Mouse (Mus musculus): ENCODE data around the gene Armcx4.
A peak's percentile ranks its signal among the peaks of the same experiment; 100 is the strongest.
"Not testable (repeated sequence)": the region's sequence is repeated elsewhere in the genome, so short reads cannot be mapped to it uniquely, and the experiment has no call there.

Gene Armcx4

GRCm38 (mm10) chrX:134686267-134686666, at the start of gene Armcx4:
Gene Armcx4 (plus strand): TSS chrX:134686519.
- DNase-seq: peak; percentile 90

DNA sequence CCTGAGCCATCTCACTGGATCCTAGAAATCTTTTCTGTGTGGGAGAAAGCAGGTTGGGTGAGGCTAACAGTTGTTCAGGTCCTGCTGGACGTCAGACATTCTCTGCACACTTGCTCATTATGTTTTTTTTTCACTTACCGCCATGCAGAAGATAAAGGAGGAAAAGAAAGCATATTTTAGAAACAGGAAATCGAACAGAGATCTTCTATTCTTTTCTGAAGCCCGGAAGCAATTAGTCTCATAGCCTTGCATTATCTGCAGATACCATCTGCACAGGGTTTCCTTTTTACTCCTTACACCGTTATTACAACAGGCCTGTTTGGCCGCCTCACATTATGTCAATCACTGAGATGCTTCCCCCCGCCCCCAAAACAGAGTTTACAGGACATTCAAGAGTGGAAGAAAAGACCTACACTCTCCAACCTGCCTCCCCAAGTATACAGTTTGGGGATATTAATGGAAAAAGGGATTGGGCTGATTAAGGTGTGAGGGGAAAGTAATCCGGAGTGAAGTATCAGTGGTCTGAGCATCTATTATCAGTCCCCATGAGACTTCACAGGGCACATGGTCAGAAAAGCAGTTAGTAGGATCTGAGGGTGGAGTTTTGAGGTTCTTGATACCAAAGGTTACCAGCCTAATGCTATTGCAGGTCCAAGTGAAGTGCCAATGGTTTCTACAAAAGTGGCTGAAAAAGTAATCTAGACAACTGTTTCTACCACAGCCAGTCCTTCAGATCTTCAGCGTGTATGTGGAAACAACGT, 45.1 kb upstream of the Armcx4 start:
- no peak for DNase-seq

DNA sequence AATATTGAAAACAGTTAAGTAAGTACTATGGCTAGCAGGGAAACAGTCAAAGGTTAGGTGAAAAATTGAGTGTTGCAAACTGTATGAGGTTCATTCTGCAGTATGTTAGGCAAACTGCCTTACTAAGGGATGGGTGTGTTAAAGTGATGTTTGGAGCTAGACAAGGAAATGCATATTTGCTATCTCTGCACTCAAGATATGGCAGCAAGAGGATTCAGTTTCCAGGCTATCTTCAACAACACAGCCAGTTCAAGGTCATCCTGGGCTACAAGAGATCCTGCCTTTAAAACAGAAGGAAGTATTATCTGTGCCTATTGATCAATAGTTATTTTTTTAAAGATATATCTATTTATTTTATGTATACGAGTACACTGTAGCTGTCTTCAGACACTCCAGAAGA, 40.0 kb upstream of the Armcx4 start:
- DNase-seq: no peak

GRCm38 (mm10) chrX:134647421-134647820, 38.9 kb upstream of the Armcx4 start:
- peak; percentile 7 for DNase-seq

DNA sequence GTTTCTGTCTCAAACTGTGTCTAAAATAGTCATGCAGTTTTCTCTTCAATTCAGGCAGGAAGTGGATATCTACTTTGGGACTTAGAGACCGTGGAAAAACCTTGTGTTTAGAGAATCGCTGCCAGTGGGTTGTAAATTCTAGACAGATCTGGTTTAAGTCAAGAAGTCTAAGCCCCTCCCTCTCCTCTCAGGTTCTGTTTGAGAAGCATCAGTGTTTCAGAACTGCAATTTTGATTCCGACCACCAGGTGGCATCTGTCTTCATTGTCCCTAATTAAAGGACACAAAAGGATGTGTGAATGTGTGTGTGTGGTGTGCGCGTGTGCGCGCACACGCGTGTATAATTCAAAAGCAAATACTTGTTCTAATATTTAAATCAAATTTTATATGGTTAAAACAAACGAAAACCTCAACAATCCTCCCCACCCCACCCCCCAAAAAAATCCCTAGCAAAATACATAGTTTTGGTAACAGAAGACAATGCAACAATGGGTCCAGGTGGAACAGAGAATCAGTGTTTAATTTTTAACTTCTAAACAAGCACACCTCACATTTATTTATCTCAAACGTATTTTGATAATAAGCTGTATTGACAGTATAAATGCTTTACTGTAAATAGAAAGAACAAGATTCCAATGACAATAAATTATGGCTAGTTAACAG, 38.2 kb upstream of the Armcx4 start:
- peak; percentile 87 for DNase-seq

DNA sequence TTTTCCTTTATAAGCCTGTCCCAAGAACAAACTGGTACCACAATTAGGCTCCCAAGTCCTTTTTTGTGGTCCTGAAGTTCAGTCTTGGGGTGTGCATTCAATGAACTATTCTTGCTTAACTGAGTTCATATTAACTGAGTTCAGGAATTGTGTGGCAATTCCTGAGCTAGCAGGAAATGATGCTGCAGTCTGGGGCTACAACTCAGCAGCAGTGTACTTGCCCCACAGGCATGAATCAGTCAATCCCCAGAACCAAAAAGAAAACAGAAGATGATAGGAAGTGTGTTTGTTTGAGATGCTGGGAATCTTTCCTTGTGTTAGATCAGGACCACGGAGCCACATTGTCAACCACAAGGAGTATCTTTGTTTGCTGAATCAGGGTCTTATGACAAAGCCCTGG, 34.3 kb upstream of the Armcx4 start:
- DNase-seq: no peak

DNA sequence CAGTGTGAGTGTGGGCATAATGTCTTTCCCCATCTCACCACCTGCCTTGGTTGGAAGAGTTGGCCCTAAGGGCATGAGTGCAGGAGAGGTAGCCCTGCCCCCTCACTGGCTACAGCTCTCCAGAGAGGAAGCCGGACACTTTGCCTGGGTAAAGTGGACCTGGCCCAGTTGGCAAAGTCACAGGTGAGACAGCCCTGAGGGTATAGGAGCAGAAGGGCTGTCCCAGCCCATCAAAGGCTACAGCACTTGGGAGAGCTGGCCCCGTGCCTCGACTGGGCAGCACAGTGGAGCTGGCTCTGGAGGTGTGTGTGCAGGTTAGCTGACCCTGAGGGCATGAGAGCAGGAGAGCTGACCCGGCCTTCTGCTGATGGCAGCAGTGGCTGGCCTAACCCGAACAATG, 24.7 kb upstream of the Armcx4 start:
- DNase-seq: no peak

- peak; percentile 66 for DNase-seq
Observed at GRCm38 (mm10) chrX:134675022-134675421, 11.3 kb upstream of the Armcx4 start.

- DNase-seq: no peak
Observed at GRCm38 (mm10) chrX:134675959-134676358, 10.4 kb upstream of the Armcx4 start.

- DNase-seq: peak; percentile 59
Observed at GRCm38 (mm10) chrX:134684936-134685335, 1.4 kb upstream of the Armcx4 start.

- peak; percentile 65 for DNase-seq
Observed at GRCm38 (mm10) chrX:134686739-134687171, 436 bp downstream of the Armcx4 start.

DNA sequence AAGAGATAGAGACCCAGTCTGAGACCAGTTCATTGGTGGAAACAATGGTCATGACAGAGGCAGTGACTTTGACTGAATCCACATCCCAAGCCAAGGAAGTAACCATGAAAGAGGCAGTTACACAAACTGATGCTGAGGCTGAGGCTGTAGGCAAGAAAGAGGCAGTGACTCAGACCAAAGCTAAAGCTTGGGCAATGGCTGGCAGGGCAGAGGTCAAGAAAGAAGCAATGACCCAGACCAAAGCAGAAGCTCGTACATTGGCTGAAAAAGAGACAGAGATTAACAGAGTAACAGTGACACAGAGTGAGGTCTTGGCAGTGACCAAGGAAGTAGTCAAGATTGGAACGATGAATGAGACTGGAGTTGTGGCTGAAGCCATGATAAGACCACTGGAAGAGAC, 3.4 kb downstream of the Armcx4 start:
- DNase-seq: no peak

DNA sequence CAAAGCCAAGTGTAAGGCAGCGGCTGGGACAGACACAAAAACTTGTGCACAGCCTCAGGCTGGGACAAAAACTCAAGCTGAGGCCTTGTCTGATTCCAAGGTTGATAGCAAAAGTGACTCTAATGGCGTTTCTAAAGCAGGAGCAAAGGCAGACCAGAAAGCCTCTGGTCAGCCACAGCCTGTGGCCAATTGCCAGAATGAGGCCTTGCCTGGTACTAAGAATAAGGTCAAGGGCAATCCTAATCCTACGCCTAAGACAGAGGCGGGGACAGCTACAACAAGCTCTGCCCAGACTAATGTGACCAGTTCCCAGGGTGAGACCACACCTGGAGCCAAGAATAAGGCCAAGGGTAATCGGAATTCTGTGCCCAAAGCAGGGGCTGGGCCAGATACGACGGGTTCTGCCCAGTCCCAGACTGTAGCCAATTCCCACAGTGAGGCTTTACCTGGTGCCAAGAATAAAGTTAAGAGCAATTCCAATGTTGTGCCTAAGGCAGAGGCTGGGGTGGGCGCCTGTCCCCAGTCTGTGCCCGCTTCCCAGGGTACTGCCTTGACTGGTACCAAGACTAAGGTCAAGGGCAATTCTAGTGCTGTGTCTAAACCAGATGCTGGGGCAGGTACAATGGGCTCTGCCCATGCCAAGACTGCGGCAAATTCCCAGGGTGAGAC, 4.7 kb downstream of the Armcx4 start:
- no peak for DNase-seq

DNA sequence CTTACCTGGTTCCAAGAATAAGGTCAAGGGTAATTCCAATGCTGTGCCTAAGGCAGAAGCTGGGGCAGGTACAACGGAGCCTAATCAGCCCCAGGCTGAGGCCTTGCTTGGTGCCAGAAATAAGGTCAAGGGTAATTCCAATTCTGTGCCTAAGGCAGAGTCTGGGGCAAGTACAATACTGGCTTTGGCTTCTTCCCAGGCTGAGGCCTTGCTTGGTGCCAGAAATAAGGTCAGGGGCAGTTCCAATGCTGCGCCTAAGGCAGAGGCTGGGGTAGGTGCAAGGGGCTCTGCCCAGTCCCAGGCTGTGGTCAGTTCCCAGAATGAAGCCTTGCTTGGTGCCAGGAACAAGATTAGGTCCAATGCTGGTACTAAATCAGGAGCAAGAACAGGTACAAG, 5.2 kb downstream of the Armcx4 start:
- no peak for DNase-seq

- DNase-seq: peak; percentile 40
Observed at GRCm38 (mm10) chrX:134716863-134717262, 30.5 kb downstream of the Armcx4 start.

DNA sequence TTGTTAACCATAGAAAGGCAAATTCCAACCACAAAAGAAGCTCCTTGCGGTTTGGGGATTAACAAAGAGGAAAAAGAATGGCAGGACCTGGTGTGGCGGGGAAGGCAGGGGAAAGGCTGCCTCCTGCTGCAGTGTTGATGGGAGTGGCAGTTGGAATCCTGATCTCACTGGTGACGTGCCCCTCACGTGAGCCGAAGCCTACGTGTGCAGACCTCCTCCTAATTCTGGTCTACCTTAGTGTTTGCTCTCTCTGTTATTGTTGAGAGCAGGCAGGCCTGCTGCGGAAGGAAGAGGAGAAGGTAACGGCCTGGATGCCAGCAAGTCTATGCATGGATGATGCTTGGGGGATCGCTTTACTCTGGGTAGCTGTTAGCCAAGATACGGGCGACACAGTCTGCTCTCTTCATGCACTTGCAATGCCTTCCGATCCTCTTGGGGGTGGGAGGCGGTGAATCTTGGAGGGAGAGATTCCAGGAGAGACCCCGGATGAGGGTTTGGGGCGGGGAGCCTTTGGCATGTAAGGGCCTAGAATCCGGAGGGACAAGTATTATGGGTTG, 31.5 kb downstream of the Armcx4 start, which contains the start of gene Armcx1:
TSS of gene Armcx1 (plus strand) at position 212 of the 557 bp plus-strand sequence.
- peak; percentile 82 for DNase-seq

DNA sequence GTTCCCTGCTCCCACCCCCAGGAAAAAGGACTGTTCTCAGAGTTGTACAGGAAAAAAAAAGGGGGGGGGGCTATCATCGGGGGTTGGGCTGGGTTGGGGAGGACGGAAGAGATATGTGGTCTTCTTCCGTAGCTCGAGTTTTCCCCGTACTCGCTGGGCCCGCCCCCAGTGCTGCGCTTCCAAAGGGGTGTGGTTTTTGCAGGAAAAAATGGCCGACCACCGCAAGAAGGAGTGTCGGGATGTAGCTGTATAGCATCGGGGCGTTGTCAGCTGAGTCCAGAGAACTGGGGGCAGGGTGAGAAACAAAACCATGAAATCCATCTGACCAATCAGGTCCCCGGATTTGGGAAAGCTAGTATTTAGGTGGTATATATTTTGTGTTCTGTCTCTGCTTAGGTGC, 32.2 kb downstream of the Armcx4 start:
- peak; percentile 78 for DNase-seq

GRCm38 (mm10) chrX:134723762-134724161, 37.4 kb downstream of the Armcx4 start:
- not testable (repeated sequence) for DNase-seq

- peak; percentile 42 for DNase-seq
Observed at GRCm38 (mm10) chrX:134729778-134730177, 43.5 kb downstream of the Armcx4 start.

DNA sequence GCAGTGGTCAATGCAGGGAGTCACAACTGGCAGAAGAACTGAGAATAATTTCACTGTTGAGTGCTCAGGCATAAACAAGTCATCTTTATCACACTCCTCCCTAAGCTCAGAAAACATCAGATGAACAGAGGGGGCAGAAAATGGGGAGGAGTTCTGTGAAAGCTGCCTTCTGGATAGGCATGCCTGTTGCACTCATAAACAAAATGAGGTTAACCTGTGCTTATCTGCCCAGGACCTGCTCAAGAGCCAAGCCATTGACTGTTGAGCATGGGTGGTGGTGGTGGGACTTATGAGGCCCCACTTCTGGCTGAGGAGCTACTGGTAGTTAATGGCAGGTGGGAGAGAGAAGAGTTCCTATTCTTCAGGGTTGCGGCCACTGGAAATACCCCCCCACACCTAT, 51.5 kb downstream of the Armcx4 start:
- no peak for DNase-seq

DNA sequence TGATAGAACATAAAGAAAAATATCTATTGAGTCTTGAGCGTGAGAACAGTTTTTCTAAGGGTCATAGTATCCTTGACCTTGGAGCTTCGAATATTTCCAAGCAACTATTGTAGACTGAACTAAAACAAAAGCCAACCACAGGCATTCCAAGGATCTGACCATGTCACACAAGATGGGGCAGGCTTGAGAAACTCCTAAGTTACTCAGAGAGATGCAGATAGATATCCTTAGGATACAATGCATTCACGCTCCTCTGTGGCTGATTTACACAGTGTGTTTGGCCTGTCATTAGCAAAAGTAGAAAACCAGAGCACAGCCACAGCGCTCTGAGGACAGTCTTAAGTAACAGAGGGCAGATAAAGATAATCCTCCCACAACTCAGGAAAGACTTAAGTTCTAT, 52.8 kb downstream of the Armcx4 start:
- DNase-seq: no peak

DNA sequence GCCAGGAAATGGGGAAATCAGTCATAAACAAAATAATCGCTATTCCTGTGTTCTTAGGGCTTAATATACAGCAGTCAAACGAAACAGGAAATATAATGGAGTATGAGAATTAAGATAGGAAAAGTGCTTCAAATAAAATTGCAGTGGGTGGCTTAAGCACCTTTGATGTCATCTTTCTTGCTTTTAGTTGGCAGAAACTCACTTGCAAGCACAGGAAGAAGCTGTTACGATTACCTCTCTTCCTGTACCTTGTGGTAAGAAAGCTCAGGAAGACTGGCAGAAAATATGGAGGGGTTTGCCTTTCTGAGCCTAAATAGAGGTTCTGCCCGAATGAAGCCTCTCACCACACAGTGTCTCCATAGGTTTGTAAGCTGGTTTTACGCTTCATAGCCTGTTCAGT, 55.5 kb downstream of the Armcx4 start:
- DNase-seq: no peak
